Mouse (Mus musculus): ENCODE results near the gene Efcab6.

The Efcab6 gene

GRCm38 (mm10) chr15:84058841-84059240, 6.3 kb downstream of the Efcab6 start:
- no peak for DNase-seq (ENCODE audit: low spot score)

DNA sequence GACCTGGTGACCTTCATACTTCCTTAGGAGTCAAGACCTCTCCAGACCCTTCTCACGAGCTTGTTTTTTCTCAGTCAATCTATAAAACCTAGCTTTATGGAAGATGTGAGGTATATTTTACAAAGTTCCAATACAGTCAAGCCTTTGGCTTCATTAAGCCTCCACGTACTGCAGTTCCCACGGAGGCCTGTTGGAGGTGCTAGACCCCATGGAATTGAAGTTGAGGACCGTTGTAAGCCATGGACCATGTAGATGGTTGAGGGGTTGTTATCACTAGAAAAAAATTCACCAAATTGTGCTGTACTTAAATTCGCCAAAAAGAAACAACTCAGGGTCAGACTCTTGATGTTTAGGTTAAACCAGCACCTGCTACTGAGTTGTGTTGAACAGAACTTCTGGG, 9.1 kb downstream of the Efcab6 start:
- no peak for DNase-seq (ENCODE audit: low spot score)

- DNase-seq (ENCODE audit: low spot score), result peak; percentile 76
Observed at GRCm38 (mm10) chr15:84053859-84054258, 11.3 kb downstream of the Efcab6 start.

DNA sequence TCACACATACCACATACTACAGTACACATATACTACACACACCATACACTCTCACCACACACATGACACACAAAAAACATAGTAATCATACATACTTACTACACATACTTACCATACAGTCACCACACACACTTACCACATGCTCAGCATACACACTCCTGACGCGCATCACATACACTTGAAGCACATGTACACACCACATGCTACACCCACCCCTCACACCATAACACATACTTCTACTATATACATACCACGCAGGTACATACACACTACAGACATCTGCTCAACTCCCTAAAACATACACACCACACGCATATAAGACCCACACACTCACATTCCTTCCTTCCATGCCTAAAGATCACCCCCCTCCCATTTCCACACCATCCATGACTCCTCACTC, 11.9 kb downstream of the Efcab6 start:
- no peak for DNase-seq (ENCODE audit: low spot score)

DNA sequence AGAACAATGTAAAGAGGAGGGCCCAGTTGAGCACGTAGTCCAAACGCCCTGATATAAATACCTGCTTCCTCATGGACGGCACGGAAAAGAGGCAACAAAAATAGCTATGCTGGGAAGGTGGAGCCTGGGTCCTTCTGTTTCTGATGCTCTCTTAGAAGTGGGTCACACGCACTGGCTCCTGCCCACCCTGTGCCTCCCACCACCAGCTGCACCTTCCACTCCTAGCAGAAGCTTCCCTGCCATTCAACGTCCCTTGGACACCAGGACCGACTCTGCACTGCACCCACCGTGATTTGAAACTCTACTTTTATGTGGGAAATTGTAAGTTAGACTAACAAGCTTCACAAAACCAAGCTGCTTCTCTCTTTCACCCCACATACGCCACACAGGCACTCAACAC, 12.8 kb downstream of the Efcab6 start:
- DNase-seq (ENCODE audit: low spot score), result no peak

- no peak for DNase-seq (ENCODE audit: low spot score)
Observed at GRCm38 (mm10) chr15:84049570-84049969, 15.6 kb downstream of the Efcab6 start.

DNA sequence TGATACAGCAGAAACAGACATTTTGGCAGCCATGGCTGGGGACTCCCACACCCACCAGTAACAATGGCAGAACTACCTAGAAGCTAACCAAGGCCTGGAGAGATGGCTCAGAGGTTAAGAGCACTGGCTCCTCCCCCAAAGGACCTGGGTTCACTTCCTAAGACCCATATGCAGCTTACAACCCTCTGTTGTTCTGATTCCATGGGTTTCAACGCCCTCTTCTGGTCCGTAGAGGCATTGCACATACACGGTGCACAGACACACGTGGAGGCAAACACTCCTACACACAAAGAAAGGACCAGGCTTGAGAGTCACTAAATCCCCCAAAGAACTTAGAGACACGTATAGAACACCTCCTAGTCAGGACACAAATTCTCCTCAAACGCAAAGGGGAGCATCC, 19.6 kb downstream of the Efcab6 start:
- DNase-seq (ENCODE audit: low spot score), result no peak

GRCm38 (mm10) chr15:84037067-84037466, 28.1 kb downstream of the Efcab6 start:
- DNase-seq (ENCODE audit: low spot score), result no peak

DNA sequence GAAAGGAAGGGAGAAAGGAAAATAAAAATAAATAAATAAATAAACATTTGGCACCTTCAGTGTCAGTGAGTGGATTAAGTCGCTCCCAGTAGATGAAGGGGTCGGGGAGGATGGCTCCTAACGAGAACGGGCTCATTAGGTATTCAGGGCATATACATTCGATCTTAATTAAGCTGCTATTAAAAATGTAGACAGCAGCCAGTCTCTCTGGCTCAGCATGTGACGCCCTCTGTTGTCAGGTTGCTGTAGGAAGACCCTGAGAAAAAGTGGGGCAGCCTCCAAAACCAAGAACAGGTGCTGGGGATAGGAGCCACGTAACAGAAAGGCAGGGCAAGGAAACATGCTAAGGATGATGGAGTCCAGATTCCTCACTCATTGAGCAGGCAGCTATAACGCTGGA, 39.5 kb downstream of the Efcab6 start:
- no peak for DNase-seq (ENCODE audit: low spot score)

DNA sequence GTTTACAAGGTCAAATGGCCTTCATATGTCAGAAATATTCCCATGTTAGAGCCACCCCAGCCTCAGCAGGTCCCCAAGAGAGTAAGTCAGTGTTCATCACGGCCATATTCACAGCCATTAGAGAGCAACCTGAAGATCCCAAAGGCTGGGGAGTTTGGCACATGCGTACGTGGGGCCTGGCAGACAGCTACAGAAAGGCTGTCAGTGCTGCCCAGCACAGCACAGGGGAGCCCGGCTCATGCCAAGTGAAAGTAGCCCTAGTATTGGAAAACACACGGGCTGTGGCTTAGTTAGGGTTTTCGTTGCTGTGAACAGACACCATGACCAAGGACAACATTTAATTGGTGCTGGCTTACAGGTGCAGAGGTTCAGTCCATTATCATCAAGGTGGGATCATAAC, 40.3 kb downstream of the Efcab6 start:
- DNase-seq (ENCODE audit: low spot score), result no peak

DNA sequence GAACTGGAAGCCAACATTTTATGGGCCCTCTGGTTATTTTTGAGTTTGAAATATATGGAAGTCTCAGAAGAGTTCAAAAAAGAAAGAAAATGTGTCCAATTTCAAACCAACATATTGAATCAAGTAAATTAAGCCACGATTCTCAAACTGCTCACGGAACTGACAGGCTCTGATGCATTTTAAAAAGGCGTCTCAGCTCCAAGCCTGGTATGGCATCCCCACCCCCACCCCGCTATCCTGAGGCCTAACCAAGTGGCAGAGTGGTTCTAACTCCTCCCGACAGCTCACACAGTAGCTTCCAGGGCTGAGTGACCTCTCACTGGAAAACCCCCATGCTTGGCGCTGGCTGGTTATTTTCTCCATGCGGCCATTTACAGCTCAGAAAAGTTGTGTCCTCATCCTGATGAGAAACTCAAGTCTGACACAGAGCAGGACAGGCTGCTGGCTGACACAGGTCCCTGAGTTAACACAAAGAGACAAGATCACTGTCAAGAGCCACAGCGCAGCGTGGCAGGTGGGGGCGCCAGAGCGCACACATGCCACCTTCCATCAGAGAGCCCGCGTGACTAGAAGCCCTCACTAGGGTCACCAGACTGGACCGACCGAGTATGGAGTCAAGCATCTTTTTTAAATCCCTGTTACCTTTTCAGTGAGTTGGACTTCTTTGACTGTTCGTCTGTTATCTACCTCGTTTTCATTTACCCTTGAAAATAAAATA, 55.7 kb downstream of the Efcab6 start:
- no peak for DNase-seq (ENCODE audit: low spot score)

- no peak for DNase-seq (ENCODE audit: low spot score)
Observed at GRCm38 (mm10) chr15:84004306-84004705, 60.9 kb downstream of the Efcab6 start.

DNA sequence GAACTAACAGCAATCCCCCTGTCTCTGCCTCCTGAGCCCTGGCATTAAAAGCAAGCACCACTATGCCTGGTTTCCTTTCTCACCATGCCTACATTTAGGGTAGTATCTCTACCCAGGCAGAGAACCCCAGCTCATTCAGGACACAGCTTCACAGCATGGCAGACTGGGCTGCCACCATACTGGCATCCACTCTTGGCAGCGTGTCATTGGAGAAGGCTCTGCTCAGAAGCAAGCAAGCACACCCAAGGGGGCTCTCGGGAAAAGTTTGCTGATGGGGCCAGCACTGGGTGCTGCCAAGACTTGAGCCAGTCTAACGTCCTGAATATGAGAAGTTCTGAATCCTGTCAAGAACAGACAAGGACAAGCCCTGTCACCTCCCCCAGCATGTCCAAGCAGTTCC, 66.1 kb downstream of the Efcab6 start:
- DNase-seq (ENCODE audit: low spot score), result no peak

GRCm38 (mm10) chr15:83998586-83998985, 66.6 kb downstream of the Efcab6 start:
- no peak for DNase-seq (ENCODE audit: low spot score)

GRCm38 (mm10) chr15:83998115-83998514, 67.1 kb downstream of the Efcab6 start:
- no peak for DNase-seq (ENCODE audit: low spot score)

- DNase-seq (ENCODE audit: low spot score), result no peak
Observed at GRCm38 (mm10) chr15:83997550-83997949, 67.6 kb downstream of the Efcab6 start.

DNA sequence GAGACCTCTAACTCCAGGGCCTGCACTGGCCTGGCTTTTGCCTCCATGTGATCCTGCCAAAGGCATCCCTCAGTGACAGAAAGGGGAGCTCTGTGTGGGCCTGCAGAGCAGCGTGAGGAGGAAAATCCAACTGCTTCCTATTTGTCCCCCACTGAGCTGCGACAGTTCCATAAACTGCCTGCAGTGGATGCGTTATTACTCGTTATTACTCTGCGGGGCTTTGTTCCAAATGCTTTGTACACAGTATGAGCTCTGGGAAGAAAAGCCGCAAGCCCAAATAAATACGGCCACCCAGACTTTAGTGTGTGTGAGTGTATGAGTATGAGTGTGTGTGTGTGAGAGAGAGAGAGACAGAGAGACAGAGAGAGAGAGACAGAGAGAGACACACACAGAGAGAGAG, 68.3 kb downstream of the Efcab6 start:
- DNase-seq (ENCODE audit: low spot score), result no peak

DNA sequence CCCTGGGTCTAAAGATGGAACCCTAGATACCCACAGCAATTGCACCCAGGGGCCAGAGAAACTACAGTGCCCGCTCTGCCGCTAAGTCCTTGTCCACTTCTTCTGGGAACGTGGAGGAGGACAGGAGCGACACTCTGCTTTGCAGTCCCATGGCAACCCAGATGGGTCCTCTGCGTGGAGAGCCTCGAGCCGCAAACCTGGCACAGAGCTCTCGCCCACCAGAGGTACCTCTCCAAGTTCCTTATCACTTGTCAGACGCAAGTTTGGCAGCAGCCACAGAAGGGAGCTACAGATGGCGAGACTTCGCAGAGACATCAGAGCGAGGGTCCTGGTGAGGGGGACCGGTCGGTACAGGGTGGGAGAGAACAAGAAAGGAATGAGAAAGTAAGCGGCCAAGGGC, 73.0 kb downstream of the Efcab6 start:
- DNase-seq (ENCODE audit: low spot score), result no peak

- no peak for DNase-seq (ENCODE audit: low spot score)
Observed at GRCm38 (mm10) chr15:83991461-83991860, 73.7 kb downstream of the Efcab6 start.

- DNase-seq (ENCODE audit: low spot score), result no peak
Observed at GRCm38 (mm10) chr15:83989241-83989640, 75.9 kb downstream of the Efcab6 start.

GRCm38 (mm10) chr15:83988087-83988486, 77.1 kb downstream of the Efcab6 start:
- DNase-seq (ENCODE audit: low spot score), result no peak

DNA sequence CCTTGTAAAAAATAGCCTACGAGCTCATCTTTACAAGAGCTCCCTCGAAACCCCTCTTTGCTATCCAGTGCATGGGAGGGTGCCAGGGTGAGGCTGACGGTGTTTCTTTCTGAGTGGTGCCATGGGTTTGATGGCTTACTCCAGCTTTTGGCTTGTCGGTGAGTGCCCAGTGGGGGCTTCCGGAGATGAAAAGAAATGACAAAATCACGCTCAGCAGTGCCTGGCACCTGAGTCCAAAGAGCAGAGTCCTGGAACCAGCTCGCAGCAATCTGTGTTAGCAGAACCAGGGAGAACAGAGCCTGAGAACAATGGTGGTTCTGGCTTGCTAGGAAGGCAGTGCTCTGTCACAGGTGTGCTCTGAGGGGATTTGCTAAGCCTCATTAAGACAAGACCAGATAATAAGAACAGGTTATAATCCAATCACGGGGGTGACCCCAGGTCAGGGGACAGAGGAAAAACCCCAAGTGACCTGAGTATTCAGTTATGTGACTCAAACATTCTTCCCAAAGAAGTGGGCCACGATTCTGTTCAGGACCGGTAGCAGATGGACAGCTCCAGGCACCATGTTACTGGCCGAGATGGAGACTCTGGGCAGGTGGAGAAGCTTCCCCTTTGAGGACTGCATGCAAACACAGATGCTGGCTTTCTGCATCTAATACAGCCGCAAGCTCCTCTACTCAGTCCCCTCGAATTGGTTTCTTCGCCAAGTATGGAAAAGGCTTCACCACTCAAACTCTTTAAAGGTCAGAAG, 82.8 kb downstream of the Efcab6 start:
- DNase-seq (ENCODE audit: low spot score), result no peak

- DNase-seq (ENCODE audit: low spot score), result no peak
Observed at GRCm38 (mm10) chr15:83978865-83979264, 86.3 kb downstream of the Efcab6 start.

DNA sequence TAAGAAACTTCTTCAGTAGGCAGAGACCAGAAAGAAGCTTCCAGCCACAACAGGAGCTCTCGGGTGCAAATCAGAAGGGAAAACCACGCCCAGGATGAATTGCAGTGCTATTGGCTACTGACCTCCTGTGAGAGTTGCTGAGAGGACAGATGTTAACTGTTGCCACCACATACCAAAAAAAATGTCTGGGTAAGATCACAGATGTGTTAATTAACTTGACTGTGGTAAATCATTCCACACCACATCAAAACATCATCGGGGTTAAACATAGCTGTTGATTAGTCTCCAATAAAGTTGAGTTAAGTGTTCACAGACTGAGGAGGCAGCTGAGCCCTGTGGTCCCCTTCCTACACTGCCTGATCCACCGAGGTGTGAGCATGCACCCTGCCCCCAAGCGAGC, 88.1 kb downstream of the Efcab6 start:
- no peak for DNase-seq (ENCODE audit: low spot score)
